Mouse (Mus musculus): Measurements from ENCODE around the gene Gm11032.

DNA sequence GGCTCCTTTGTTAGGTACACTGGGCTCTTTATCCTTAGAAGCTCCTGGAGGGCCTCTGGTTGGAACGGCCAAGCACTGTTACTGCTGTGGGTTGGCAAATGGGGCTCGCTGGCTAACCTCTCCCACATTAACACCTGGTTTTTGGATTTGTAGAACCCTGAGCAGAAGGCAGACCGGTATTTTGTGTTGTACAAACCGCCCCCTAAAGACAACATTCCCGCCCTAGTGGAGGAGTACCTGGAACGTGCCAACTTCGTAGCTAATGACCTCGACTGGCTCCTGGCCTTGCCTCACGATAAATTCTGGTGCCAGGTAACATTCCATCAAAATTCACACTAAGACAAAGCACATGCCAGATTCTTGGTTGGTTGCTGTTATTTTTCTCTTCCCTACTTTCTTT is 26.5 kb downstream of the Gm11032 start:
- TF ChIP-seq CTCF (IDR thresholded peaks at IDR 0.05; ENCODE audit: low read depth) (no peak), EP300 (optimal IDR thresholded peaks at IDR 0.05) (no peak)

All from stomach, postnatal 0 days (tissue).